Mouse (Mus musculus) Patski (cell line): Measurements from ENCODE around the gene Ifit1bl1. TPM values are rescaled to one million over a fixed set of nuclear protein-coding genes. Genes with fewer than 3 reads are reported as not detected.

Experiments used
- ATAC-seq: fragments of 100-300 bp; one replicate; pipeline ENCODE4 v1.8.0; 2021
- CTCF ChIA-PET: fragments of 350-600 bp; sonication (Branson Sonifier 250); formaldehyde crosslinking; loops from one replicate; lab custom pipeline; 2022; ENCODE audit warnings: inconsistent platforms; lab: Charles Lee
- POLR2A ChIA-PET: fragments of 350-600 bp; sonication (Branson Sonifier 250); formaldehyde crosslinking; loops from one replicate; lab custom pipeline; 2022; ENCODE audit warnings: antibody characterized with exemption, inconsistent platforms; lab: Charles Lee
- DNase-seq: peaks from one replicate; pipeline ENCODE4 v3.0.0-alpha.2; 2011; ENCODE audit warnings: low read depth, low spot score
- H3K27me3 ChIP-seq: fragments of 371-371 bp; one replicate; pipeline ENCODE4 v1.5.1; 2021
- CTCF ChIP-seq: fragments of 100-300 bp; IDR thresholded peaks from one replicate; pipeline ENCODE4 v1.5.1; 2021
- in situ Hi-C: fragments of 300-500 bp; cut with MboI; formaldehyde crosslinking; loops from 3 replicates; pipeline ENCODE4 v1.11.1; 2018; ENCODE audit warnings: low pct_unique_long_range_greater_than_20kb, mixed read lengths
- polyA plus RNA-seq: library from polyadenylated mRNA; unstranded; gene quantifications from one replicate; pipeline ENCODE4 v1.2.3, GENCODE M21; 2021

Gene Ifit1bl1
- polyA plus RNA-seq, 1 experiment from 2014 or later: 0.41 TPM

GRCm38 (mm10) chr19:34550534-34551223, 51.1 kb downstream of the Ifit1bl1 start, which contains the start of gene Ifit2:
Ifit2 (plus strand) TSS chr19:34550694.
- POLR2A ChIA-PET: interaction anchor here (0.6 to 1.7 kb wide), 5 partner anchors 68 to 296 kb away, joined by 3 to 7 read pairs (median 3); partner anchors contain the start of gene Acta2
- TF ChIP-seq CTCF: peak; percentile 80
- peak; percentile 81 for ATAC-seq
- H3K27me3 ChIP-seq: peaks cover 3% of the 10 kb centered on the region
- DNase-seq: no peak
- in situ Hi-C loops: no loop called here
- CTCF ChIA-PET: interaction anchor here (0.7 to 6.9 kb wide), 30 partner anchors 9 to 308 kb away, joined by 3 to 41 read pairs (median 4); partner anchors contain the start of genes Ifit3 and Lipa

GRCm38 (mm10) chr19:34550205-34550533, 51.6 kb downstream of the Ifit1bl1 start:
- ATAC-seq (no peak), DNase-seq (no peak)
- ChIA-PET CTCF (interaction anchor here (0.7 to 6.9 kb wide), 29 partner anchors 10 to 307 kb away, joined by 3 to 41 read pairs (median 4); partner anchors contain the start of genes Ifit3 and Lipa), POLR2A (interaction anchor here (0.6 to 1.7 kb wide), 3 partner anchors 69 to 295 kb away, joined by 3 to 7 read pairs (median 3); partner anchors contain the start of gene Acta2)
- no peak for TF ChIP-seq CTCF
- in situ Hi-C loops: no loop called here
- H3K27me3 ChIP-seq: peaks cover 3% of the 10 kb centered on the region

- ChIA-PET POLR2A (no interaction called here), CTCF (interaction anchor here (0.6 to 6.9 kb wide), 17 partner anchors 21 to 215 kb away, joined by 3 to 41 read pairs (median 6); partner anchors contain the start of genes Ifit1, Ifit1bl2 and Lipa)
- DNase-seq: no peak
- no peak for ATAC-seq
- TF ChIP-seq CTCF: peak; percentile 98
- H3K27me3 ChIP-seq: peaks cover 3% of the 10 kb centered on the region
- in situ Hi-C loops: loop anchor here (5.0 kb wide), 2 partner anchors 46 to 79 kb away; no protein-coding TSS in a partner anchor
Measured at GRCm38 (mm10) chr19:34547976-34548375, 53.8 kb downstream of the Ifit1bl1 start.

GRCm38 (mm10) chr19:34546211-34546610, 55.5 kb downstream of the Ifit1bl1 start:
- TF ChIP-seq CTCF: no peak
- DNase-seq (no peak), ATAC-seq (no peak)
- ChIA-PET POLR2A (no interaction called here), CTCF (interaction anchor here (1.2 to 3.1 kb wide), 3 partner anchors 44 to 213 kb away, joined by 3 to 13 read pairs (median 8); no protein-coding TSS in a partner anchor)
- in situ Hi-C loops: loop anchor here (5.0 kb wide), 2 partner anchors 44 to 81 kb away; no protein-coding TSS in a partner anchor
- peaks cover 6% of the 10 kb centered on the region for H3K27me3 ChIP-seq

Other genes with a start within 250 kb of the Ifit1bl1 start
- not detected for gene Ch25h, start 126.8 kb downstream of the Ifit1bl1 start, polyA plus RNA-seq
- gene Lipa, start 74.5 kb downstream of the Ifit1bl1 start, polyA plus RNA-seq: 85.1 TPM
- gene Ifit2, start 51.3 kb downstream of the Ifit1bl1 start, polyA plus RNA-seq: 26.0 TPM
- gene Ifit3, start 18.4 kb downstream of the Ifit1bl1 start, polyA plus RNA-seq: 29.7 TPM
- 9.5 TPM for gene Ifit3b, start 6.0 kb upstream of the Ifit1bl1 start, polyA plus RNA-seq
- gene Ifit1bl2, start 38.8 kb upstream of the Ifit1bl1 start, polyA plus RNA-seq: 0.24 TPM
- gene Ifit1, start 38.9 kb upstream of the Ifit1bl1 start, polyA plus RNA-seq: 2.3 TPM
- gene Slc16a12, start 145.3 kb upstream of the Ifit1bl1 start, polyA plus RNA-seq: 0.19 TPM